Mouse (Mus musculus): ENCODE measurements around the gene Pxylp1.

The Pxylp1 gene

DNA sequence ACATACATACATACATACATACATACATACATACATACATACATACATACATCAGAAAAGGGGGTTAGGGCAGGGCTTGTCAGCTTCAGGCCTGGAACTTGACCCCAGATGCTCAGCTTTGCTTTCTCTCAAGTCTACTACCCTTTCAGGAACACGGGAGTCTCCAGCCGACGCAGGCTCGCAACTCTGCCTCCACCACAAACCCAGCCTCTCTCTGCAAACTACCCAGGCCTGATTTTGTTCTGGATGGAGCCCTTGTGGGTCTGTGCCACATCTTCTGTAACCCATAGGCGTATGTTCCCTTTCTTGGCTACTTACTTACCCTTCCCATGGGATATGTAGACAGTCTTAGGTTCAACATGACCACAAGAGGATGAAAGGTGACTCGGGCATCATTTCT is 1.7 kb downstream of the Pxylp1 start:
- no peak for DNase-seq (ENCODE audit: low read depth, low spot score)

DNA sequence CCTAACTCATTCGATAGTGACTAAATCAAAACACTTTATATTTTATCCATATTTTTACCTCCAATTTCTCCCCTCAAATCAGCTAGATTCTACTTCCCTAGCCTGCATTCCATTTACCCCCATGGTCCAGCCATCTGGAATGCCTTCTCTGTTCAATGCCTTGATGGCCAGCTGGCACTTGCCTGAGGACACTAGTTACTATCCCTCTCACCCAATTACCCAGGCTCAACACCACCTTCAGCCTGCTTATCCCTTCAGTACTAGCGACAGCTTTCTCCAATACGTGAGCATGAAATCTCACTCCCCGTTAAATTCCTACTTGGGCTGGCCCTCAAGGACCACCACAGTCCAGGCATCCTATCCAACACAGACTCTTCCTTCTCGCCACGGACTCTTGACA is 2.2 kb downstream of the Pxylp1 start:
- DNase-seq (ENCODE audit: low read depth, low spot score), result no peak

DNA sequence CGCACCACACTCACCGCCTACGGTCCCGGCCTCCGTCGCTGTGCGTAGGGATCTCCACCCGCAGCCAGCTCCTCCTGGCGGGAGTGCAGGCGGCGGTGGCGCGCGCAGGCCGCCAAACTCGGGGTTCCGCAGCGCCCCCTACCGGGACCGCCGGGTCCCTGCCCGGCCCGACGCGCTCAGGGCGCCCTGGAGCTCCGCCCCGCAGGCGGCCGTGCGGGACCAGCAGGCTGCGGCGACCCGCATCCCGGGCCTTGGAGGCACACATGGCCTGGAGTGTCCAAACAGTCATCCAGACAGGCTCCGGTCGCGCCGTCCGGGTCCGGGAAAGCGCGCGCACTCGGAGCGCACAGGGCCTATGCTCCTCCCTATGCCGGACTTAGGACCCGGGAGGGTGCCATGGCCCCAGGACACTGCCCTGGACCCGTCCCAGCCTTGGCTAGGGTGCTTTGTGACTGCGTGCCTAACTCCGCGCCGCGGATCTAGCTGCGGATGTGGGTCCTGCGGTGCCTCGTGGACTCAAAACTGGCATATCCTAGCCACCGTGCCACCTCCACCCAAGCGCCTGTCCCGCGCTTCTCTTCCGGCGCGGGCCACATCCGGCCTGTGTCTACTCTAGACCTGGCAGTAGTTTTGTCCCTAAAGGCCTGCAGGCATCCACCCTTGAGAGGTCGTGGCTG is 3.0 kb downstream of the Pxylp1 start:
- DNase-seq (ENCODE audit: low read depth, low spot score), result peak; percentile 91

DNA sequence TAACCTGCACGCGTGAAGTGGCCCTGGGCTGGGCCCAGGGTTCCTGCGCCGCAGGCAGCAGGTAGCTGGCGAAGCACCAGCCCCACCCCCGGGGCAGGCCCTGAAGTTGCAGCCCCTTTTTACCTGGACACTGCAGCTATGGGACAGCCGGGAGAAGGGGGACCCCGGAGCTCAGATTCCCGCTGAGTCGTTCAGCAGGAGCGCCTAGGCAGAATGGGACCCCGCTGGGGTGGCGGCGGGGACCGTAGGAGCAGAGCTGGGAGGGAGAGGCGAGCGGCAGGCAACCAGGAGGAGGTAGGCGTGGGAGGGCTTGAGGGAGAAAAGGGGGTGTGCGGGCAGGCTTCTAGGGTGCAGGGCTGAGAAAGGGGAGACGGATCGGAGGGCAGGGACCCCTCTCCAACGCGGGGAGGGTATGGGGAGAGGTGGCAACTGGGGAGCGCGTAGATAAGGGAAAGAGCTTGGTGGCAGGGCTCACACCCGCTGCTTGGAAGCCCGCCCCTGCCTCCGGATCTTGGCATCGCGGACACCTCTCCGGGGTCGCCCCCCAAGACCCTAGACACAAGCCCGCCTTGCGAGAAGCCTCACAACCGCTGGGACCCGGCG is 3.6 kb downstream of the Pxylp1 start:
- peak; percentile 55 for DNase-seq (ENCODE audit: low read depth, low spot score)

DNA sequence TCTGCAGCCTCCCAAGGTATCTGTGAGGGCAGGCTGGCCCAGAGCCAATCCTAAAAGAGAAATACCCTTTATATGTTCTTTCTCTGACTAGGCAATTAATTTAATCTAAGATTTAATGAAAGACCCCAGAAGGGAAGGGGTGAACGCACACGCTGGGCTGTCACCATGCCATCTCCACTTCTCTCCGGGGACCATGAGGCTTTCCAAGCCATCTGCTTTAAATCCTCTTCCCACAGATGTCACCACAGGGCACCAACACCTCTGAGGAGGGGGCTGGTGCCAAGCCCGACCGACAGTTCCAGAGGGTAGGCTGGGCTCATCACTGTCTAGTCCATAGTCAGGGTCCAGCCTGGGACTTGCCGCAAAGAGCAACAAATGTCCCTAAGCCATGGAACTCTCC is 4.5 kb downstream of the Pxylp1 start:
- DNase-seq (ENCODE audit: low read depth, low spot score), result no peak

DNA sequence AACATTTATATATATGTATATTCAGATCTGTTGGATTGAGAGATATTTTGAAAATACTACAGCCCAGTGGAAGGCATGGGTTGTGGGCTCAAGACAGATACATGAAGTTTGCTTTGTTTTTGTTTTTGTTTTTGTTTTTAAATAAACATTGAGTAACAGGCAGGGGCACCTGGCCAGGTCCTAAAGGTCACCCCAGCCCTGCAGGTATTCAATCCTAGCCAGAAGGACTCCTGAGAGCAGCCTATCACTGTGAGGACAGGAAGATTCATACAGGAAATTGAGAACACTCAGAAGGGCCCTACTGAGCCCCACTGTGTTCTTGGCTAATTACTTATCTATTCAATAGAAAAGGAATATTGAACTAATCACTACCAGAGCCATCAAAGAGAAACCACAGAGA is 5.0 kb downstream of the Pxylp1 start:
- no peak for DNase-seq (ENCODE audit: low read depth, low spot score)

DNA sequence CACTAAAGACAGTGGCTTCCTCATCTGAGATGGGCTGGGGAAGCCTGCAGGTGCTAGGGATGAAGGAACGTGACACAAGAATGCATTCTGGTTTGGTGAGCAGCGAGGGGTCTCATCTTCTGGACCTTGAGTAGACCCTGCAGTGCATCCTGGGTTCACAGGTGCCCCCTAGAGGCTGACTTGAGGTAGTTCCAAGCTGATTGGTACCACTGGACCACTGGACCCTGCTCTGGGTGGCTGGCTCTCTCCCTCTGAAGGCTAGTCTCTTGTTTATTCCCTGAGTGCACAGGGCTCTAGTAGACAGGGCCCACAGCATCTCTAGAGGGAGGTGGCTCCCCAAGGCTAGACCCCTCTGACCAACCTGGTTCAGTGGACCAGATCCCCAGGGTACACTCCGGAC is 6.7 kb downstream of the Pxylp1 start:
- DNase-seq (ENCODE audit: low read depth, low spot score), result peak; percentile 64

DNA sequence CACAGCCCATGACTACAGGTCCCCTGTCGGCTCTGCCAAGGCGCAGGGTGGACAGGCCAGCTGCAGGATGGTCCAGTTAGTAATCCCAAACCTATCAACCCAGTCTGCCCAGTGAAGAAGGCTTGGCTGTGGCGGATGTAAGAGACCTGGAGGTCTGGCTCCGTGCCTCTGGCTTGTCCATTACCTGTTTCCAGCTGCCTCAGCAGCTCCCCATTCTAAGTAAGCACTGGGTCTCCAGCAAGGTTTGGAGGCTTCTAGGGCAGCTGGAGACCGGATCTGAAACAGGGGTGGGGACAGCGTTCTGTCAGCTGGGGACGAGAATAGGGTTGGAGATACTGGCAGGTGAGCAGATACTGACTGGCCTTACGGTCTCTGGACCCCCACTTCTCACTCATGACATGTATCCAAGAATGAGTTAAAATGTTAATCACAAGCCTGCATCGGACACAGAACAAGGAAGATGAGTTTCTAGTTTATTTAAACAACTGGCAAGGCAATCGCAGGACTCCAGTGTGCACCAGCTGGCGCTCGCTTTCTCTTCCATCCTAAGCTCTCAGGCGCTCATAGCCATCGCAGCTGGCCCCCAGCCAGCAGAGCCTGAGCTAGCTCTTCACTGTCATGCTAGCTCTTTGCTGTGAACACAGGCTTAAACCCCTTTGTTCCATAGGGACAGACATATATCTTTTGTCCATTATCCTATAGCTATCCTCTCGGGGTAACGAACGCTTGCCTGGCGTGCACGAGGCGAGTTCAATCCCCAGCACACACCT is 9.8 kb downstream of the Pxylp1 start:
- no peak for DNase-seq (ENCODE audit: low read depth, low spot score)

DNA sequence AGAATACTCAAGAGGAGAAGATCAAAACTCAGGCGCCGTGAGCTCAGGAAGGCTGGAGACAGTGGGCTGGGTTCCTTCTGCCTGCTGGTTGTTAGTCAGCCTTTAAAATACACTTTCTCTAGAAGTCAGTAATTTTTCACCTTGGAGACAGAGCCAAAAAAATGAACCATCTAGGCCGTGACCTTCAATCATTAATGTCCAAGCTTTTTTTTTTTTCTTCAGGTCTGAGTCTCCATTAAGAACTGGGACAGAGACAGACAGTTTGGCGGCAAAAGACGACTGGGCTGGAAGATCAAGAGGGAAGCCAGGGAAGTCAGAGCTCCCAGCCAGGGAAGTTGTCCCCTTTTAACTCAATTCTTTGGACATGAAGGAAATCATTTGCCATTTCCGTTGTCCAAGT is 10.6 kb downstream of the Pxylp1 start:
- no peak for DNase-seq (ENCODE audit: low read depth, low spot score)

DNA sequence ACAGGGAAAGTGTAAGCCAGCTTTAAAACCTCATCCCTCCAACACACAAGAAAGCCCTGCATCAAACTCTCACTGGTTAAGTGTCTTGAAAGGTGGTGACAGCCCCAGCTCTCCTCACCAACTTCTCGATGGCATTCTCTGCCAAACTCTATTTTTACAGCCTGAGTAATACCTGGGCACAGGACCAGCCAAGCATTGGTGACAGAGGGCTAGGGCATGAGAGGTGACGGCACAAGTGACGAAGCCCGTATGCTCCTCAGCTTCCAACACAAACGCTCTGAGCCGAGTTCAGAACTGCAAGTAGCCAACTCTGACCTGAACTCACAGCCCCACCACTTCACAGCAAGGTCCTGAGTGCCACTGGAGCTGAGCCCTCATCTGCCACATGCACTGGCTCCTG is 13.4 kb downstream of the Pxylp1 start:
- no peak for DNase-seq (ENCODE audit: low read depth, low spot score)

DNA sequence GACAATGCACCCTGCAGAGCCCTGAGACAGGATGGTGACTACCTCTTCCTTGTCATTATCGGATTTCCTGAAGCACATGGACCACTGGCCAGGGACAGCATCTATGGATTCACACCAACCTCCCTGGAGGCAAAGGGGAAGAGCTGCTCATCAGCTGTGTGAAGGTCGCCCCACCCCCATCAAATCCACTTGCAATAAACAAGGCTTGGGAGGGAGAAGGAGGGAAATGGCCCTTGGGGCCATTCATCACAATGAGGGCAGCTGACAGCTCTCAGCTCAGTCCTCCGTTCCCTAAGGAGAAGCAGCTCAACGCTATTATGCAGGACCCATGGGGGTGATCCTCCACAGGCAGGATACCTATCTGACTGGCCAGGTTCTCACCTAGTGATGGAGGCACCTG is 14.0 kb downstream of the Pxylp1 start:
- DNase-seq (ENCODE audit: low read depth, low spot score), result no peak

DNA sequence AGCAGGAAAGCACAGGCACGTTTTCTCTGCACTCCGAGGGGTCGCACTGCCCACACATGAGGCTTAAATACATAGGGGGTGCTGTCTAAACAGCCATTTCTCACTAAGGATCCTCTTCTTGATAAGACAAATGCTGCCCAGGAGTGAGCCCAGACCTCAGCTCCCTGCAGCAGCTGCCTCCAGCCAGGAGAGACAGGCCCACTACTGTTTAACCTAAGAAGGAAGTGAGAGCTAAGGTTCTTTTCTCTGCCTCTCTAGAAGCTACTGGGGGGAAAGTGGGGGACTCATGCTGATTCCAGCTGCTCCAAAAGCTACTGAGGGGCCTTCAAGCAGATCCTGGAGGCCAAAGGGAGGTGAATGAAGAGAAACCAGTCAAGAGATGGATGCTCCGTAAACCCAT is 16.8 kb downstream of the Pxylp1 start:
- no peak for DNase-seq (ENCODE audit: low read depth, low spot score)

DNA sequence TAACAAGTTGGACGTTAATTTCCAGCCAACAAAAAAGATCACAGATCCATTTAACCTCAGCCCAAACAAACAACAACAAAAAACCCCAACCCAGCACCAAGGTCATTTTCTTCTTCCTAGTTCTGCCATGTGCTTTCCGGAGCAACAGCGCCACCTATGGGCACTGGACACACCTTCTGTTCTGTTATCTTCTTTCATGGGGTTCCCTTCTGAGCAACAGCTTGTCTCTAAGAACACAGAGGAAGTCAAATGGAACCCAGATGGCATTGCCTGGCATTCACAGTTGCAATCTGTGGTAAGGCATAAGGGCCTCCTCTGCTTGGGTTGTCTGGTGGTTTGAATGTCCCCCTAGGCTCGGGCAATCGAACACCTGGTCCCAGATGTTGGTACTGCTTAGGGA is 19.4 kb downstream of the Pxylp1 start:
- peak; percentile 77 for DNase-seq (ENCODE audit: low read depth, low spot score)

DNA sequence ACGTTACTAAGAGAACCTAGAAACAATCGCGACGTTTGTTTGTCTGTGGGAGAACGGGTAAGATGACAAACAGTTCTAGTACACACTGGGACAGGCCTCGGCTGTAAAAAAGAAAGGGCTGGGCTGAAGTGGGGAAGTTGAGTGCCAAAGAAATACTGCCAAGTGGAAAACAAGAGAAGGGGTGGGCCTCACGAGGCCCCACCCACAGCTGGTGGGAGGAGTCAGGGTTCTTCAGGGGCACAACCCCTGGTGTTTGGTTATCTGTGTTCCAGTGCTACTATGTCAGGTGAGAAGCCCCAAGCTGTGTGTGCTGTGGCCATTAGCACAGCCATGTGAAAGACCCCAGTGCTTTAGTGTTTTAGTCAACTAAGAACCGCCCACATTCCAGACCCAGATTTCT is 22.4 kb downstream of the Pxylp1 start:
- DNase-seq (ENCODE audit: low read depth, low spot score), result peak; percentile 86

DNA sequence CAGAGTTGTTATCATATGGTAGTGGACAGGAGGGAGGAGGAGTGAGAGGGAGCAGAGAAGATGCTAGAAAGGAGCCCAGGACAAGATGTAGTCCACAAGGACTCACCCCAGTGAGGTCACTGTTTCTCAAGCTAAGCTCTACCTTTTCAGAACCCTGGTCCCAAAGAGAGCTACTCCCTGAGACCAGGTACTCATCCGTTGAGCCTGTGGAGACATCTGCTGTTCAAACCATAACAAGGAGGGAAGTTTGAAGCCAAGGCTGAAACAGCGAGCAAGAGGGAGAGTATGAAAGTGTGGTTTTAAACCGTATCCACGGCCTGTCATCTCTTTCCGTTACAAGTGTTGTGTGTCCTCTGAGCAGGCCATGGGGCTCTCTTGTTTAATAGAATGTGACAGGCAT is 22.9 kb downstream of the Pxylp1 start:
- no peak for DNase-seq (ENCODE audit: low read depth, low spot score)

DNA sequence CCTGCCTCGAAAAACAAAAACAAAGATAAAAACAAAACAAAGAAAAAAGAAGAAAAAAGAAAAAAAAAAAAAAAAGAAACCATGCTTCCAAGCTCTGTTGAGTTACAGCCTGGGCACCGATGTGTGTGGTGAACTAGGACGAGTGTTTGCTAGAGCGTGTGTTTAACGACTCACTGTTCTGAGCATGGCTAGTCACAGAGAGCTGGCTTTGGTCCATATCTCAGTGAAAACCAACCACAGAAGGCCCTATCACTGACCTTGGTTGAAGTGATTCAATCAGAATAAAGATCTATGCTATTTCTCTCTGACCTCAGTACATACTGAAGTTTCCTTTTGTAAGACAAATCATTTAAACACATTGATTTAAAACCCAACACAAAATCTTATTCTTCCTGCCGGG is 23.9 kb downstream of the Pxylp1 start:
- DNase-seq (ENCODE audit: low read depth, low spot score), result no peak

DNA sequence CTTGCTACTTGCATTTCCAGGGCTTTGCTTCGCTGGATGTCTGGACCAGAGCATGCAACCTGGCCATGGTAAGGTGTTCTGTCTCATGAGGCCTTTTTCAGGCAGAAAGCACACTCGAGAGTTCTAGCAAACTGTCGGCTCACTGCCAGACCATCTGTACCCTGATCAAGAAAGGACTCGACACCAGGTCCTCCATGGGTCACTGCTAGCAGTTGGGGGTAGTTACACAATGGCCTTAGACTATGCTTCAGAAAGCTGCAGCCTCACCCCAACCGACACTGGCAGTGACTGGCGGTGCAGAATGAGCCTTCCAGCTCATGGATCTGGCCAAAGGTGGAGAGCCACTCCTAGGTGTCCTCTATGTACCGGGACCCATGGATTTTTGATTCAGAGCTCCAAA is 25.3 kb downstream of the Pxylp1 start:
- DNase-seq (ENCODE audit: low read depth, low spot score), result no peak

DNA sequence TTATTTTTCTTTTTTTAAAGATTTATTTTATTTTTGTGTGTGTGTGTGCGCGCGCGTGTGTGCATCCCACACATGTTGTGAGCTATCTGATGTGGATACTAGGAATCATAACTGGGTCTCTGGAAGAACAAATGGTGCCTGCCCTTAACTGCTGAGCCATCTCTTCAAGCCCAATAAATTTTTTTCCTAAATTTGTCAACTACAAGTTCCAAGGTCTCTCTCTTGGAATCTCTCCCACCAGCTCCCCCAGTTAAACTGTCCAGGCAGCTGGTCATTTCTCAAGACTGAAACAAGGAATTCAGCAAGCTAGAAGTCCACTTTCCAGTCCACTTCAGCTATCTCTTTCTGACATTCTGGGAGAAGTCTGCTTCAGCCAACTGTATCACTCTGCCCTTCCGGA is 26.3 kb downstream of the Pxylp1 start:
- DNase-seq (ENCODE audit: low read depth, low spot score), result no peak

DNA sequence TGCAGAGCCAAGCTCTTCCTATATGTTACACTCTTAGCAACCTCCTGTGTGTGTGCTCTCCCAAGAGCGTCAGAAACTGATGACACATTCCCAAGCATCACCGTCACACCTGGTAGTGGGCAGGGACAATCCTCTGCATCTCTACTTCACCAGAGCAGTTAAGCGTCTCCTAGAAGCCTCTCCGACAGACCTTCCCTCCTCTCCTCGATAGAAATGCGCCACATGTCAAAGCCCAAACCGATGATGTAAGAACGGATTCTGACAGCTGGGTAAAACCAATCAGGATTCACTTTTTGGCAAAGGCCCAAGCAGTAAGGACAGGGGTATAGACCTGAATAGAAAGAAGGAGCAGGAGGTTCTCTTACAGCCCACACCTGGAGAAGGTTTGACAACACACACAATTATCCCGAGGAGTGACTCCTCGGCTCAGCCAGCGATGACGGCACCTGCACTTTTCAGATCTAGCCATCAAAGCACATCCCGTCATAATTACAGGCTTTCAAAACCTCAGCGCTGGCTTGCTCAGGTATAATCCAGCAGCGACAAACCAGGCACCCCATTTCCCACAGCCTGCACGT is 26.9 kb downstream of the Pxylp1 start:
- no peak for DNase-seq (ENCODE audit: low read depth, low spot score)

DNA sequence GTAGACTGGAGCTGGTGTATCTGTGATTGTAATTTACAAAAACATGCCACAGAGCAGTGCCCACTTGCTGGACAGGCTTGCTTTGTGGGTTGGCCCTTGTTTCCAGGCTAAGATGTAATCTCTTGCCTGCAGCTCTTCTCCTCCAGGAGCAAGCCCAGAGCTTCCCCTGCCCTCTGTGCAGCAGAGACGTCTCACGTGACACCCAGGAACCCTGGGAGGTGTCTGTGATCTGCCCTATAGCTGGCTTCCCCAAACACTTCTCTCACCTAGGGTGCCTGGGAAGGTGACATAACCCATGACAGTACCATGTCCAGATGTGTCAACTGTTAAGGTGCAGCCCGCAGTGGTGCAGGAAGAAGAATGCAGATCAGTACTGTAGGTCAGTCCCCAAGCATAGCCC is 28.9 kb downstream of the Pxylp1 start:
- DNase-seq (ENCODE audit: low read depth, low spot score), result no peak

DNA sequence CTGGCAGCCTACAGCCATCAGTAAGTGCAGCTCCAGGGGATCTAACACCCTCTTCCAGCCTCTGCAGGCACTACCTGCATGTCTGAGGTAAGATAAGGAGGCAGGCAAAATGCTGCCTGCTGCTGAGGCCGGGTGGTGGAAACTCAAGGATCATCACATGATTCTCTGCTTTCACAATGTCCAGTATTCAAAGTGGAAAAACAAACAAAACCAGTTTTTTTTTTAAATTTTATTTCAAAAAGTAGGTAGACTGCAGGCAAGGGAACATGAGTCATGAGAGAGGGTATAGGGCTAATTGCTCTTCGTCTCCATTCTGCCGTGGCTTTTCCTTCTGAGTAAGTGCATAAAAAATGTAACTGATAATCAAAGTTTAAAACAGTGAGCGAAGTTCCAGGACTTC is 29.6 kb downstream of the Pxylp1 start:
- DNase-seq (ENCODE audit: low read depth, low spot score), result no peak

DNA sequence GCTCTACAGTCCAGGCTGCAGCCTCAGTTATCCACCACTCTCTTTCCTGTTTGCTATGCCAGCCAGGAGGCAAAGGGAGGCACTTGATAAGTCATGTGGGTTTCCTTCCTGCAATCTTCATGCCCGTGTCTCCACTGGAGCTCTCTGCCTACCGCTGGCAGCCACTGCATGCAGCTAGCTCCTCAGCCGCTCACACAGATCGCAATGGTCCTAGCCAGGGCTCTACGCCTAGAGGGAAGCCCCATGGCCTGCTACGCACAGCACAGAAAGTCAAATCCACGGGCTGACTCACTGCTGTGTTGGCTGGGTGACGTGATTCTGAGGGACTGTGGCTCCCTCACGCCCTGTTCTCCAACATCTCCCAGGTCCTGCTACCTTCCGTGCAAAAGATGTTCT is 31.4 kb downstream of the Pxylp1 start:
- no peak for DNase-seq (ENCODE audit: low read depth, low spot score)

Data from ZHBTc4 (cell line).